In the genomic region with DNA sequence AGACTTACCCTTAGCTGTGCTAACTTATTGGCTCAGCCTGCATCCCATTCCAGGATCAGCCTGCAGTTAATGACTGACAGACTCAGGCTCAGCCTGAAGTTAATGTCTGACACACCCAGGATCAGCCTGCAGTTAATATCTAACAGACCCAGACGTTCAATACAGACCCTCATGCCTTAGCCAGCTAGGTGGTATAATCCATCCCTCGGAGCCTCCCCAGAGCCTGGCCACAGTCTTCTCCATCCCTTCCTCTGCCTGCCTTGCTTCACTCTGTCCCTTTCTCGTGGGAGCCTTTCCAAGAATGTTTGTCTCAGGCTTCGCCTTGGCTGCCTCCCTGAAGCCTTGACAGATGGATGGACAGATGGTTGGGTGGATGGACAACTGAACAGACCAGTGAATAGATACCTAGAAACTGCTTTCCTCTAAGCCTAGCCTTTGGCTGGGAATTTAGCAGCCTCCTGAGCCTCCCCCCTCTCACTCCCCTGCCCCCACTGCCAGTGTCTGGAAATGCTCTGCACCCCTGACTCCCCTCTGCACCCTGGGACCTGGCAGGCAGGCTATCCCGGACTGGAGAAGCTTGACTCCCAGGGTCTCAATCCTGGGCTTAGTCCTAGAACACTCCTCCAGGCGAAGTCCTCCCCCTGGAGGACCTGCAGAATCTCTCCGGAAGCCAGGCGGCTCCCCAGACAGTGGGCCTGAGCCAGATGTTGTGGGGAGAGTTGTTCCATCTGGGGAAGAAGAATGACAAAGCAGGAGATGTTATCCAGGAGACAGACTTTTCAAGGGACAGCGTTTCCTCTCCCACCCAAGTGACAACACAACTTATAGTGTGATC, we compare ENCODE assay signal across 10 mouse cellular contexts. TPM values are rescaled to one million over a fixed set of nuclear protein-coding genes. Genes with fewer than 3 reads are reported as not detected.
DNase-seq lines count a peak whose midpoint lies in the region; ATAC-seq lines count a peak whose summit lies in the region.
"Had no signal": no experiment of that assay in that cellular context is flagged by ENCODE, and none has a peak within 500 bp of the region (broad histone marks: within the 10 kb centered on the region; RNA-seq: fewer than 3 reads in every experiment).

No protein-coding gene starts in this region.

- peak; percentile 9 for DNase-seq in liver
- DNase-seq in liver, embryonic 11.5 days (ENCODE audit: low spot score), result no peak
- DNase-seq in cerebellum, adult 9-10 months, result peak; percentile 95
- peak; percentile 62 to 74 for DNase-seq in heart, postnatal 14 days
- DNase-seq in kidney, postnatal 4 days, result peak; percentile 70 to 77
- no peak for DNase-seq in T-cell, adult 2 months (ENCODE audit: low spot score)
- DNase-seq in thymus, adult 18-20 months, result no peak

- no peaks in the 10 kb centered on the region; the same call in 1 of the 2 replicates for H3K27me3 ChIP-seq in liver, embryonic 11.5 days (replicated peaks; ENCODE audit: control insufficient read depth, insufficient read depth, low read length)

- H3K9ac ChIP-seq in liver, embryonic 11.5 days (ENCODE audit: low read depth, low read length), result no peak overlapping the region

- ATAC-seq in liver, embryonic 11.5 days (replicated peaks; ENCODE audit: low FRiP score), result no peak
- no peak for ATAC-seq in erythroid progenitor cell, adult 5-6 weeks (replicated peaks; ENCODE audit: low FRiP score, poor library complexity, severe bottlenecking)

- H3K4me1 ChIP-seq in liver, embryonic 11.5 days (replicated peaks; ENCODE audit: control insufficient read depth, insufficient read depth, low read length), result no peaks in the 10 kb centered on the region; the same call in none of the 2 replicates

- WGBS in liver, embryonic 11.5 days, result 41% methylated on average over 9 of the region's 9 CpGs

- H3K4me2 ChIP-seq in liver, embryonic 11.5 days, result no peak overlapping the region

- no peaks in the 10 kb centered on the region for H3K9me3 ChIP-seq in liver, embryonic 11.5 days (ENCODE audit: control insufficient read depth, low read length)

- no peak overlapping the region for H3K4me3 ChIP-seq in liver, embryonic 11.5 days (ENCODE audit: low read depth, low read length)

- intact Hi-C loops in heart, postnatal 14 days (cut with DNase I), result no loop called here

- no peak overlapping the region for H3K27ac ChIP-seq in liver, embryonic 11.5 days (ENCODE audit: low read depth, low read length)

- H3K36me3 ChIP-seq in liver, embryonic 11.5 days (ENCODE audit: control insufficient read depth, insufficient read depth, low read length), result no peaks in the 10 kb centered on the region

RNA-seq across cellular contexts. Expression of a gene that starts 13.5 kb away (rescaled TPM):
- polyA plus RNA-seq in liver, embryonic 11.5 days (2014; fragmentation: Nextera tagmentation; extraction: Ambion mirVana), result 0.53 and 0.81 TPM in 2 replicates
- 1 to 10 TPM; 7.0 to 7.4 TPM for total RNA-seq in heart, postnatal 14 days (2021)
- total RNA-seq in erythroid progenitor cell, adult 5-6 weeks (2015; ENCODE audit: low replicate concordance), result not detected in 2 replicates
- not detected in 2 replicates for total RNA-seq in erythroid progenitor cell, adult 5-6 weeks (2017; ENCODE audit: low replicate concordance)

RNA-seq across cellular contexts. Expression of a gene that starts 42.4 kb away (rescaled TPM):
- not detected in 2 replicates for polyA plus RNA-seq in liver, embryonic 11.5 days (2014; fragmentation: Nextera tagmentation; extraction: Ambion mirVana)
- total RNA-seq in heart, postnatal 14 days (2021), result not detected
- total RNA-seq in erythroid progenitor cell, adult 5-6 weeks (2015; ENCODE audit: low replicate concordance), result not detected in 2 replicates
- not detected in 2 replicates for total RNA-seq in erythroid progenitor cell, adult 5-6 weeks (2017; ENCODE audit: low replicate concordance)
- polyA plus RNA-seq: cortical plate, adult 2 months; limb, embryonic 11.5 days had no signal

Comparison
In these comparisons a context has a peak if more than half of its experiments do, and no peak if none do; other contexts are left out.
1. DNase-seq: peak in liver (single experiment), cerebellum, adult 9-10 months (single experiment), heart, postnatal 14 days (2 of 2) and kidney, postnatal 4 days (2 of 2); none in liver, embryonic 11.5 days (single experiment), T-cell, adult 2 months (single experiment) and thymus, adult 18-20 months (0 of 2).
2. RNA of a gene that starts 13.5 kb away (total RNA-seq): 7.0 to 7.4 TPM in heart, postnatal 14 days; not detected in erythroid progenitor cell, adult 5-6 weeks; every median in the first group is over 4 times any median in the second.